Comparison of ENCODE assay signal across 8 mouse cellular contexts in genomic region chr17:12915488-12915880, GRCm38 (mm10). TPM values are rescaled to one million over a fixed set of nuclear protein-coding genes. Genes with fewer than 3 reads are reported as not detected.
DNase-seq lines count a peak whose midpoint lies in the region; ATAC-seq and TF ChIP-seq lines count a peak whose summit lies in the region.

TSS of gene Tcp1 (plus strand) at chr17:12915701.

- intact Hi-C loops in left cerebral cortex, adult 2 months (cut with DNase I) = no loop called here

- H3K36me3 ChIP-seq in forebrain, embryonic 11.5 days (ENCODE audit: control insufficient read depth, insufficient read depth, low read length) = peaks cover 19% of the 10 kb centered on the region; the same call in 1 of the 2 replicates
- peaks cover 31% of the 10 kb centered on the region for H3K36me3 ChIP-seq in limb, embryonic 11.5 days (ENCODE audit: control insufficient read depth, insufficient read depth, low read length)
- H3K36me3 ChIP-seq in neural tube, embryonic 15.5 days = peaks cover 49% of the 10 kb centered on the region

- TF ChIP-seq CTCF in left cerebral cortex, adult 2 months (IDR thresholded peaks at IDR 0.05) = no peak

- peak within 1 kb of the TSS; percentile 88 for H3K4me3 ChIP-seq in left cerebral cortex, adult 2 months
- H3K4me3 ChIP-seq in forebrain, embryonic 11.5 days (ENCODE audit: low read depth, low read length) = peak within 1 kb of the TSS; percentile 80
- peak within 1 kb of the TSS; percentile 81 for H3K4me3 ChIP-seq in limb, embryonic 11.5 days (ENCODE audit: low read depth, low read length)
- peak within 1 kb of the TSS; percentile 88 for H3K4me3 ChIP-seq in neural tube, embryonic 15.5 days (replicated peaks)

- under 1% methylated on average over 18 of the region's 18 CpGs for WGBS in forebrain, embryonic 11.5 days
- WGBS in limb, embryonic 11.5 days = under 1% methylated on average over 18 of the region's 18 CpGs
- 2% methylated on average over 18 of the region's 18 CpGs for WGBS in neural tube, embryonic 15.5 days

- no peak for DNase-seq in left cerebral cortex, adult 2 months (ENCODE audit: extremely low spot score in 1 of 2, low spot score in 2 of 2)
- DNase-seq in left cerebral cortex, adult 11 months (ENCODE audit: low spot score) = no peak
- no peak for DNase-seq in adrenal gland, adult 8-10 months
- DNase-seq in forebrain, embryonic 11.5 days (ENCODE audit: low spot score) = no peak
- no peak for DNase-seq in heart, postnatal 4 days
- DNase-seq in limb, embryonic 11.5 days (ENCODE audit: low spot score) = no peak
- DNase-seq in cerebellum, adult 9-10 months = no peak

- H3K9ac ChIP-seq in forebrain, embryonic 11.5 days (ENCODE audit: low read length) = peak within 1 kb of the TSS; percentile 96
- peak within 1 kb of the TSS; percentile 85 for H3K9ac ChIP-seq in limb, embryonic 11.5 days (ENCODE audit: low read length)
- peak within 1 kb of the TSS; percentile 82 for H3K9ac ChIP-seq in neural tube, embryonic 15.5 days (replicated peaks)

- peak within 1 kb of the TSS; percentile 92 for H3K27ac ChIP-seq in left cerebral cortex, adult 2 months
- H3K27ac ChIP-seq in forebrain, embryonic 11.5 days (ENCODE audit: low read depth, low read length) = peak within 1 kb of the TSS; percentile 78
- H3K27ac ChIP-seq in limb, embryonic 11.5 days (replicated peaks; ENCODE audit: low read depth, low read length) = peak within 1 kb of the TSS; percentile 72
- H3K27ac ChIP-seq in neural tube, embryonic 15.5 days (replicated peaks) = peak within 1 kb of the TSS; percentile 84

- no peaks in the 10 kb centered on the region for H3K27me3 ChIP-seq in forebrain, embryonic 11.5 days (ENCODE audit: control insufficient read depth, insufficient read depth, low read length)
- no peaks in the 10 kb centered on the region for H3K27me3 ChIP-seq in limb, embryonic 11.5 days (ENCODE audit: control insufficient read depth, insufficient read depth, low read length)
- no peaks in the 10 kb centered on the region for H3K27me3 ChIP-seq in neural tube, embryonic 15.5 days (replicated peaks)

- 0 out of 2 replicates have a peak, but pooled peaks have one; percentile 2 for ATAC-seq in forebrain, embryonic 11.5 days (replicated peaks; ENCODE audit: low FRiP score)
- ATAC-seq in limb, embryonic 11.5 days (ENCODE audit: insufficient number of reproducible peaks, low FRiP score, low TSS enrichment, low read depth) = no peak
- ATAC-seq in neural tube, embryonic 15.5 days (ENCODE audit: low FRiP score) = peak; percentile 18

- H3K9me3 ChIP-seq in forebrain, embryonic 11.5 days (ENCODE audit: control insufficient read depth, low read length) = no peaks in the 10 kb centered on the region
- H3K9me3 ChIP-seq in limb, embryonic 11.5 days (ENCODE audit: control insufficient read depth, low read length) = no peaks in the 10 kb centered on the region
- H3K9me3 ChIP-seq in neural tube, embryonic 15.5 days (replicated peaks) = no peaks in the 10 kb centered on the region

- peak within 1 kb of the TSS; percentile 77 for H3K4me2 ChIP-seq in forebrain, embryonic 11.5 days (ENCODE audit: low read depth, low read length, severe bottlenecking)
- peak within 1 kb of the TSS; percentile 84 for H3K4me2 ChIP-seq in limb, embryonic 11.5 days (ENCODE audit: low read depth, severe bottlenecking)
- H3K4me2 ChIP-seq in neural tube, embryonic 15.5 days = peak within 1 kb of the TSS; percentile 87

- H3K4me1 ChIP-seq in forebrain, embryonic 11.5 days (replicated peaks; ENCODE audit: control insufficient read depth, insufficient read depth, low read length) = peaks cover 2% of the 10 kb centered on the region; the same call in 1 of the 2 replicates
- no peaks in the 10 kb centered on the region for H3K4me1 ChIP-seq in limb, embryonic 11.5 days (ENCODE audit: control insufficient read depth, insufficient read depth, low read length)
- H3K4me1 ChIP-seq in neural tube, embryonic 15.5 days = peaks cover 19% of the 10 kb centered on the region

RNA-seq across cellular contexts. Expression of gene Tcp1, which starts in this region (rescaled TPM):
- 100 to 1,000 TPM; 193 to 195 TPM for total RNA-seq in left cerebral cortex, adult 2 months (2021)
- 100 to 1,000 TPM; 172 to 223 (median 192) TPM for total RNA-seq in adrenal gland, adult 8-10 months (2022)
- polyA plus RNA-seq in forebrain, embryonic 11.5 days (2014; fragmentation: Nextera tagmentation; extraction: Ambion mirVana) = 497 and 535 TPM in 2 replicates
- 100 to 1,000 TPM; 292 to 296 TPM for total RNA-seq in heart, postnatal 4 days (2021)
- polyA plus RNA-seq in limb, embryonic 11.5 days (2014; fragmentation: Nextera tagmentation; extraction: Ambion mirVana) = 578 and 600 TPM in 2 replicates
- 348 and 362 TPM in 2 replicates for polyA plus RNA-seq in neural tube, embryonic 15.5 days (2015; fragmentation: Nextera tagmentation; extraction: Ambion mirVana)
